Mouse (Mus musculus): ENCODE data around the gene Kcnn3.

DNA sequence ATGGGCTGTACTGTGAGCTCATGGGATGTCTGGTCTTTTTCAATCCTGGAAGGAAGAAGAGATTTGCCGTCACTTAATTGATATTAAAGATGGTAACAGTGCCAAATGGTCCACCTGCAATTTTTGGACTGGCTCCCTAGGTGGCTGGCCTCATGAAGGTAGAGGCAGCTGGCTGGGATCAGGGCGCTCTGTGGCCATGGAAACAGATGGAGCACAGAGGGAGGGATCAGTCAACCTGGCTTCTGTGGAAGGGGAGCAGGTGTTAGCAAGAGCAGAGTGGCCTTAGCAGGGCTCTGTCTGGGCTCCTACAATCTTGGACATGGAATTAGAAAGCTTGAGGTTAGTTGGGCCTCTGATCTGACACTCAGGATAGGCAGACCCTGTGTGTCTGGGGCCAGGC is 31.9 kb downstream of the Kcnn3 start:
- TF ChIP-seq CTCF (IDR thresholded peaks at IDR 0.05; ENCODE audit: borderline replicate concordance, extremely low read depth, insufficient read depth, insufficient read length) (no peak), POLR2A (IDR thresholded peaks at IDR 0.05; ENCODE audit: borderline replicate concordance, extremely low read depth, insufficient read depth, insufficient read length, poor library complexity, severe bottlenecking) (no peak)
